26 mouse cellular contexts compared by ENCODE assay signal in the genomic region with DNA sequence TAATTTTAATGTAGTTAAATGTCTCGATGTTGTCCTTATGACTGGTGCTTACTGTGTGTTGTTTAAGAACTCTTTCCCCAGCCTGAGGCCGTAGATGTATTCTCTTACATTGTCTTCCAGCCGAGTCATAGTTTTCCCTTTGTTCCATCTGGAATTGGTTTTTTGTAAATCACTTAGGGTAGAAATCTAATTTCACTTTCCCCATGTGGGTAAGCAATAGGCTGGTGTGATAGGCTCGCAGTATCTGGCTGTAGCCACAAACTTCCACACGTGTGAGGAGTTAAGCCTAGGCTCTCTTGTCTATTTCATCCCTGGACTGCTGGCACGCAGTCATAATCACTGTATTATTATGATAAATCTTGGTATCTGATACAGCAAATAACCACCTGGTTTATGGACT. TPM values are rescaled to one million over a fixed set of nuclear protein-coding genes. Genes with fewer than 3 reads are reported as not detected.
DNase-seq lines count a peak whose midpoint lies in the region; ATAC-seq and TF ChIP-seq lines count a peak whose summit lies in the region.
"Had no signal": no experiment of that assay in that cellular context is flagged by ENCODE, and none has a peak within 500 bp of the region (broad histone marks: within the 10 kb centered on the region; RNA-seq: fewer than 3 reads in every experiment).

No protein-coding gene starts in this region.

- H3K9me3 ChIP-seq in midbrain, embryonic 11.5 days (ENCODE audit: control insufficient read depth, low read length) = no peaks in the 10 kb centered on the region
- no peaks in the 10 kb centered on the region for H3K9me3 ChIP-seq in midbrain, postnatal 0 days (ENCODE audit: low read length)
- no peaks in the 10 kb centered on the region for H3K9me3 ChIP-seq in embryonic facial prominence, embryonic 12.5 days
- H3K9me3 ChIP-seq in forebrain, embryonic 16.5 days (ENCODE audit: control insufficient read depth, low read length) = no peaks in the 10 kb centered on the region
- H3K9me3 ChIP-seq: heart, embryonic 10.5 days; heart, embryonic 13.5 days had no signal

- ATAC-seq in midbrain, embryonic 11.5 days (ENCODE audit: low FRiP score) = no peak
- ATAC-seq in midbrain, postnatal 0 days (ENCODE audit: low FRiP score) = no peak
- ATAC-seq in embryonic facial prominence, embryonic 12.5 days (ENCODE audit: insufficient number of reproducible peaks, insufficient read depth, low FRiP score, low TSS enrichment) = no peak
- ATAC-seq in forebrain, embryonic 16.5 days = no peak
- ATAC-seq: forebrain, embryonic 14.5 days; hindbrain, postnatal 0 days; inflammation-experienced regulatory T-cells, adult 6 months; intestine, embryonic 16.5 days; Patski had no signal

- no peaks in the 10 kb centered on the region for H3K4me1 ChIP-seq in midbrain, embryonic 11.5 days (ENCODE audit: control insufficient read depth, insufficient read depth, low read length)
- no peaks in the 10 kb centered on the region for H3K4me1 ChIP-seq in midbrain, postnatal 0 days (ENCODE audit: insufficient read depth, low read length)
- peaks cover 16% of the 10 kb centered on the region for H3K4me1 ChIP-seq in embryonic facial prominence, embryonic 12.5 days
- H3K4me1 ChIP-seq in embryonic fibroblast, embryonic 13.5 days (ENCODE audit: control insufficient read depth, insufficient read depth, low read length) = peaks cover 8% of the 10 kb centered on the region; the same call in 1 of the 2 replicates
- peaks cover 10% of the 10 kb centered on the region for H3K4me1 ChIP-seq in forebrain, embryonic 16.5 days (replicated peaks; ENCODE audit: control insufficient read depth, insufficient read depth, low read length)

- H3K36me3 ChIP-seq in midbrain, embryonic 11.5 days (ENCODE audit: control insufficient read depth, insufficient read depth, low read length) = no peaks in the 10 kb centered on the region
- H3K36me3 ChIP-seq in midbrain, postnatal 0 days (ENCODE audit: insufficient read depth, low read length) = no peaks in the 10 kb centered on the region
- H3K36me3 ChIP-seq in embryonic facial prominence, embryonic 12.5 days = no peaks in the 10 kb centered on the region
- H3K36me3 ChIP-seq in forebrain, embryonic 16.5 days (ENCODE audit: control insufficient read depth, insufficient read depth) = no peaks in the 10 kb centered on the region
- H3K36me3 ChIP-seq: heart, embryonic 10.5 days; heart, embryonic 13.5 days had no signal

- H3K4me2 ChIP-seq in midbrain, embryonic 11.5 days = no peak overlapping the region
- H3K4me2 ChIP-seq in midbrain, postnatal 0 days (ENCODE audit: low read depth, low read length, poor library complexity, severe bottlenecking) = no peak overlapping the region
- no peak overlapping the region for H3K4me2 ChIP-seq in embryonic facial prominence, embryonic 12.5 days (replicated peaks)
- no peak overlapping the region for H3K4me2 ChIP-seq in forebrain, embryonic 16.5 days (ENCODE audit: low read length)
- H3K4me2 ChIP-seq: heart, embryonic 13.5 days; hindbrain, embryonic 14.5 days had no signal

- no peak for TF ChIP-seq POLR2A in embryonic fibroblast, embryonic 13.5 days (IDR thresholded peaks at IDR 0.05; ENCODE audit: low read depth, low read length)

- TF ChIP-seq CTCF in midbrain, postnatal 0 days (IDR thresholded peaks at IDR 0.05) = no peak
- no peak for TF ChIP-seq CTCF in embryonic fibroblast, embryonic 13.5 days (IDR thresholded peaks at IDR 0.05; ENCODE audit: borderline replicate concordance, insufficient read depth, low read length)

- 88% methylated on average over 6 of the region's 6 CpGs for WGBS in midbrain, embryonic 11.5 days
- 91% methylated on average over 6 of the region's 6 CpGs for WGBS in midbrain, postnatal 0 days
- 40% methylated on average over 6 of the region's 6 CpGs for WGBS in embryonic facial prominence, embryonic 12.5 days
- 92% methylated on average over 6 of the region's 6 CpGs for WGBS in forebrain, embryonic 16.5 days

- no peak overlapping the region for H3K4me3 ChIP-seq in midbrain, embryonic 11.5 days (ENCODE audit: low read depth, low read length)
- H3K4me3 ChIP-seq in midbrain, postnatal 0 days (ENCODE audit: low read depth, low read length) = no peak overlapping the region
- H3K4me3 ChIP-seq in embryonic facial prominence, embryonic 12.5 days = no peak overlapping the region
- no peak overlapping the region for H3K4me3 ChIP-seq in embryonic fibroblast, embryonic 13.5 days (ENCODE audit: insufficient read depth, low read length)
- H3K4me3 ChIP-seq in forebrain, embryonic 16.5 days (replicated peaks; ENCODE audit: low read length) = no peak overlapping the region
- H3K4me3 ChIP-seq: heart, adult 2 months; heart, embryonic 10.5 days; heart, embryonic 13.5 days had no signal

- H3K27ac ChIP-seq in midbrain, embryonic 11.5 days (ENCODE audit: low read depth, low read length) = no peak overlapping the region
- no peak overlapping the region for H3K27ac ChIP-seq in midbrain, postnatal 0 days (ENCODE audit: low read depth, low read length)
- peak overlapping the region; percentile 59; the same call in 1 of the 2 replicates for H3K27ac ChIP-seq in embryonic facial prominence, embryonic 12.5 days
- peak overlapping the region; percentile 79 for H3K27ac ChIP-seq in embryonic fibroblast, embryonic 13.5 days (ENCODE audit: insufficient read depth, low read length)
- H3K27ac ChIP-seq in forebrain, embryonic 16.5 days (ENCODE audit: low read length) = no peak overlapping the region
- H3K27ac ChIP-seq: heart, adult 2 months; heart, embryonic 10.5 days; heart, embryonic 13.5 days; hindbrain, embryonic 14.5 days; hindbrain, postnatal 0 days had no signal

- DNase-seq in midbrain, embryonic 11.5 days (ENCODE audit: low spot score, missing footprints) = peak; percentile 12
- DNase-seq in midbrain, postnatal 0 days (ENCODE audit: low spot score) = no peak
- DNase-seq in yolk sac, embryonic 10.5 days (ENCODE audit: low spot score) = no peak
- DNase-seq in thymus, postnatal 25 days = no peak
- DNase-seq: adrenal gland, postnatal 10 days; adrenal gland, postnatal 36 days; cerebellum, adult 18-20 months; cerebellum, adult 9-10 months; cerebellum, postnatal 14 days; gastrocnemius, postnatal 10 days; gastrocnemius, postnatal 36 days; heart, adult 2 months; heart, postnatal 14 days; heart, postnatal 4 days had no signal

- no peaks in the 10 kb centered on the region for H3K27me3 ChIP-seq in midbrain, embryonic 11.5 days (ENCODE audit: control insufficient read depth, insufficient read depth, low read length)
- H3K27me3 ChIP-seq in midbrain, postnatal 0 days (ENCODE audit: insufficient read depth, low read length) = no peaks in the 10 kb centered on the region
- no peaks in the 10 kb centered on the region for H3K27me3 ChIP-seq in embryonic facial prominence, embryonic 12.5 days
- no peaks in the 10 kb centered on the region for H3K27me3 ChIP-seq in forebrain, embryonic 16.5 days (replicated peaks; ENCODE audit: control insufficient read depth, insufficient read depth, low read length)
- H3K27me3 ChIP-seq: heart, embryonic 13.5 days had no signal

- H3K9ac ChIP-seq in midbrain, embryonic 11.5 days (ENCODE audit: low read length) = no peak overlapping the region
- H3K9ac ChIP-seq in midbrain, postnatal 0 days (replicated peaks; ENCODE audit: low read length, poor library complexity, severe bottlenecking) = no peak overlapping the region
- H3K9ac ChIP-seq in embryonic facial prominence, embryonic 12.5 days = no peak overlapping the region
- no peak overlapping the region for H3K9ac ChIP-seq in forebrain, embryonic 16.5 days (replicated peaks; ENCODE audit: low read depth, low read length)
- H3K9ac ChIP-seq: heart, embryonic 13.5 days; hindbrain, embryonic 14.5 days had no signal

RNA-seq across cellular contexts. Expression of gene Itga11, which starts 26.9 kb away (rescaled TPM):
- 2.4 and 3.9 TPM in 2 replicates for polyA plus RNA-seq in midbrain, embryonic 11.5 days (2014; fragmentation: Nextera tagmentation; extraction: Ambion mirVana)
- total RNA-seq in midbrain, postnatal 0 days (2014; rRNA removed) = 2.3 and 2.6 TPM in 2 replicates
- 0.52 and 0.65 TPM in 2 replicates for polyA plus RNA-seq in midbrain, postnatal 0 days (2015; fragmentation: Nextera tagmentation; extraction: Ambion mirVana)
- polyA plus RNA-seq in embryonic facial prominence, embryonic 12.5 days (2016; fragmentation: Nextera tagmentation; extraction: Ambion mirVana) = 3.9 and 4.3 TPM in 2 replicates
- polyA plus RNA-seq in embryonic fibroblast, embryonic 13.5 days (2011; ENCODE audit: insufficient read length, low read depth, missing spikeins) = 139 and 166 TPM in 2 replicates
- polyA plus RNA-seq in forebrain, embryonic 16.5 days (2015; fragmentation: Nextera tagmentation; extraction: Ambion mirVana) = 1.0 and 1.5 TPM in 2 replicates
- total RNA-seq: granulocyte monocyte progenitor cell, adult 5-6 weeks had no signal

Comparison
In these comparisons a context has a peak if more than half of its experiments do, and no peak if none do; other contexts are left out.
1. H3K27ac ChIP-seq: peak in embryonic facial prominence, embryonic 12.5 days (single experiment) and embryonic fibroblast, embryonic 13.5 days (single experiment); none in midbrain, embryonic 11.5 days (single experiment), midbrain, postnatal 0 days (single experiment) and forebrain, embryonic 16.5 days (single experiment).
2. RNA of gene Itga11, which starts 26.9 kb away (polyA plus RNA-seq): 139 to 166 TPM in embryonic fibroblast, embryonic 13.5 days; 3.9 to 4.3 TPM in embryonic facial prominence, embryonic 12.5 days, 2.4 to 3.9 TPM in midbrain, embryonic 11.5 days, 1.0 to 1.5 TPM in forebrain, embryonic 16.5 days and 0.52 to 0.65 TPM in midbrain, postnatal 0 days; every median in the first group is over 10 times any median in the second.